Mouse (Mus musculus): ENCODE measurements around the gene Pcgf2. TPM values are rescaled to one million over a fixed set of nuclear protein-coding genes. Genes with fewer than 3 reads are reported as not detected.
A peak's percentile ranks its signal among the peaks of the same experiment; 100 is the strongest.
"Not testable (repeated sequence)": the region's sequence is repeated elsewhere in the genome, so short reads cannot be mapped to it uniquely, and the experiment has no call there.

Pcgf2 gene
- polyA plus RNA-seq, 2 experiments from 2014 or later = 3.1 to 4.7 TPM

- ATAC-seq = no peak
Observed at GRCm38 (mm10) chr11:97716021-97716420, 15.7 kb upstream of the Pcgf2 start.

DNA sequence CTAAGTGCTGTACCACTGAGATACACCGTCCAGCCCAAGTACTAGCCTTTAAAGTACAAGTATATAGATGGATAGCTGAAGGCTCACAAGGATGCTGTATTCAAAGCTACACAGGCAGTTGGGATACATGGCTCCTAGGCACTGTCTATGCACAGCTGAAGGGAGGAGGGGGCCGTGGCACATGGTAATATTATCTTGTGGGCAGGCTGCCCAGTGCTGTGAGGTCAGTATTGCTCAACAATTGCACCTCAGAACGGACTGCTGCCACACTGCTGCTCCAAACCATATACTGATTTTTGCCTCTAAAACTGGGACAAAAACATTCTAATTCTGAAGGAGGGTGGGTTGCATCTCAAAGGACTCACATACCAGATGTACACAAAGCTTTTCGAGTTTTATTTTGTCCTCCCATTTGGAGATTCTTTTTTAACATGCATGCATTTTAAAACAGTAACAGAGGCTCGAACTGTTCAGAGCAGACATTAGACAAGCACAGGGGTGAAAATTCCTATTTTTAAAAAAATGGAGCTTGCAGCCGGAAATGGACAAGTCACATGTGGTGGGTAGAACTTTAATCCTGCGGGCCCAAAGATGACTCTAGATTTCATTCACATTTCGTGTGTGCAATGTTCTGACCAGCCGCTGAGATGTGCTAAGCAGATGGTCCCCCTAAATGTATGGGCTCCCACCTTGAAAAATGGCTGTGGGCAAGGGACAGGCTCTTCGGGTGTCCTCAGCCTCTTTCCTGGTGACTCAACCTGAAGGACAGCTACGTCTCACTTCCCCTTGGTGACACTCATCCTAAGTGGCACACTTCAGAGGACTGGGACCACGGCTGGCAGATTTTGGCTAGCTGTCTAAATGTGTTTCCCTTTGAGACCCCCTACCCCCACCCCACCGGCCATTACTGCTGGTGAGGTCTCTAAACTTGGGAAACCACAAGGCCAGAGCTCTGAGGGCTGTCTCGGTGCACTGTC is 14.8 kb upstream of the Pcgf2 start:
- no peak for ATAC-seq

DNA sequence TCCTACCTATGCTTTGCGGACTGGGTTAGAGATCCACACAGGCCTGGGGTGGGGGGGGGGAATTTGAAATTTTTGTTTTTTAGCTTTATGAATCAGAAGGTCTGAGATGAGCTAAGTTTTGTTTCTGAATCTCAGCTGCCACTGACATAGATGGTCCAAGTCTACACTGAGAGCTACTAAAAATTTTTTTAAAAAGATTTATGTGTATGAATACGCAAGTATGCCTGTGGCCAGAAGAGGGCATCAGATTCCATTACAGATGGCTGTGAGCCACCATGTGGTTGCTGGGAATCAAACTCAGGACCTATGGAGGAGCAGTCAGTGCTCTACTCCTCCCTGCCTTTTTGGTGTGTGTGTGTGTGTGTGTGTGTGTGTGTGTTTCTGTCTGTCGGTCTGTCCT is 14.1 kb upstream of the Pcgf2 start:
- ATAC-seq = no peak

GRCm38 (mm10) chr11:97713896-97714295 is 13.6 kb upstream of the Pcgf2 start:
- no peak for ATAC-seq

- ATAC-seq = no peak
Observed at GRCm38 (mm10) chr11:97712286-97712685, 12.0 kb upstream of the Pcgf2 start.

DNA sequence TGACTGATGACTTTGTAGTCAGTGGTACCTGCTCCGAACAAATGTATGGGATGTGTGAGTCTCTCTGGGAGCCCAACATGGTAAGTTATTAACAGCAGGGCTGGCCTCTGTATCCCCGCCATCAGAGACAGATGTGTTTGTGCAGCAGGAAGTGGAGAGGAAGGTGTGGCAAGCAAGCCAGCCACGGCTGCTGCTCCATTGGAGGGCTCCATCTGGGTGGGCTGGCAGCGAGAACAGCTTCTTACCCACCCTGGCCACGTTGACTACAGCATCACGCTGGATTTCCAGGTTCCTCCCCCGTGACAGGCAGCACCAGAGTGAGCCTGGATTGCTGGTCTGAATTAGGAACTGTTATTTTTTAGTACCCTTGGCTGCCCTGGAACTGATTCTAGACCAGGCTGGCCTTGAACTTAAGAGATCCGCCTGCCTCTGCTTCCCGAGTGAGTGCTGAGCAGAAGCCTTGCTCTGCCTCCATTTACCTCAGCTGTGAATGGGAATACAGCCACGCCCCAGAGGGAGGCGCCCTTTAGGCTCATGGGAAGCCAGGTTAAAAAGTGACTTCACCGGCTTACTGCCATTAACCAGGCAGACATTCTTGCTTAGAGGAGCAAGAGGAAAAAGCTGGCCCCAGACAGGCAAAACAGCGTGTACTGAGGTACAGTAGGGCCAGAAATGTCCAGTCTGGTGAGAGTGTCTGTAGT is 11.1 kb upstream of the Pcgf2 start:
- no peak for ATAC-seq

DNA sequence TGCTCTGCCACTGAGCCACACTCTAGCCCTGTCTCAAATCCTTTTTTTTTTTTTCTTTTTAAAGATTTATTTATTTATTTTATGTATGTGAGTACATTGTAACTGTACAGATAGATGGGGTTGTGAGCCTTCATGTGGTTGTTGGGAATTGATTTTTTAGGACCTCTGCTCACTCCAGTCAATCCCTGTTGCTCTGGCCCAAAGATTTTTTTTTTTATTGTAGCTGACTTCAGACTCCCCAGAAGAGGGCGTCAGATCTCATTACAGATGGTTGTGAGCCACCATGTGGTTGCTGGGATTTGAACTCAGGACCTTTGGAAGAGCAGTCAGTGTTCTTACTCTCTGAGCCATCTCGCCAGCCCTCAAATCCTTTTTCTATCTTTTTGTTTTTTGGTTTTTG is 9.8 kb upstream of the Pcgf2 start:
- not testable (repeated sequence) for ATAC-seq

- ATAC-seq = peak; percentile 88
Observed at GRCm38 (mm10) chr11:97703039-97703826, 2.9 kb upstream of the Pcgf2 start, which contains the start of gene Psmb3. Gene Psmb3, plus strand, starts transcription at chr11:97703399.

GRCm38 (mm10) chr11:97702393-97702745 is 2.1 kb upstream of the Pcgf2 start:
- peak; percentile 33 for ATAC-seq

DNA sequence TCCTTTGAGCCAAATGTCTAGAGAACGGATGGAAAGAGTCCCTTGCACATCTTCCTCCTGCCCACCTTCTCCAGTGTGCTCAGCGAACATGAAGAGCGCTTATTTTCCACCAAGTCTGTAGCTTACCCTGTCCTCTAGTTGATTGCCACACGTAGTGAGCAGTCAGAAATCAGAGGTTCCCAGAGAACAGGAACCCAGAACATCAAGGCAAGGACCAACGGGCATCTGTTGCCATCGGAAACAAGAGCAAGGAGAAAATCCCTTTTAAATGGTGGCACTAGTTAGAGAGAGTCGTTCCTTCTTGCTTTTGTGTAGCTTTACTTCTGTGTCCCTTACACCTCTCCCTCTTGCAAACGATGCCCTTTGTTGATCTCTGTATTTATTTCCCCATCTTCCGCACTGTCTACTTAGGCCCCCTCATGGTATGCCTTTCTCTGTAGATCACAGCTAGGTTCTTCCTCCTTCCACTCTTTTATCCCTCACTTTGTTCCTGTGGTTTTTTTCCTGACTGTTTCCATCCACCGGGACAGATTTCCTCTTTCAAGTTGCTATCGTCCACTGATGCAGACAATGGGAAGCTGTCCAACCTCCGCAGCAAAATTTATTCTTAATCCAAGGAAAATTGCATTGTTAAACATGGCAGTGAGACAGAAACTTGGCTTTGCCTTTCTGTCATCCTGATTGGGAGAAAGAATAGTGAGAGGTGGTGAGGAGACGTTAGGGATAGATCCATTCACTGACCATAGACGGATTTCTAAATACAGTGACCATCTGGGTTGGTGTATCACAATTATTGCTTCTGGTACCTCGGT is 1.5 kb upstream of the Pcgf2 start:
- no peak for ATAC-seq

DNA sequence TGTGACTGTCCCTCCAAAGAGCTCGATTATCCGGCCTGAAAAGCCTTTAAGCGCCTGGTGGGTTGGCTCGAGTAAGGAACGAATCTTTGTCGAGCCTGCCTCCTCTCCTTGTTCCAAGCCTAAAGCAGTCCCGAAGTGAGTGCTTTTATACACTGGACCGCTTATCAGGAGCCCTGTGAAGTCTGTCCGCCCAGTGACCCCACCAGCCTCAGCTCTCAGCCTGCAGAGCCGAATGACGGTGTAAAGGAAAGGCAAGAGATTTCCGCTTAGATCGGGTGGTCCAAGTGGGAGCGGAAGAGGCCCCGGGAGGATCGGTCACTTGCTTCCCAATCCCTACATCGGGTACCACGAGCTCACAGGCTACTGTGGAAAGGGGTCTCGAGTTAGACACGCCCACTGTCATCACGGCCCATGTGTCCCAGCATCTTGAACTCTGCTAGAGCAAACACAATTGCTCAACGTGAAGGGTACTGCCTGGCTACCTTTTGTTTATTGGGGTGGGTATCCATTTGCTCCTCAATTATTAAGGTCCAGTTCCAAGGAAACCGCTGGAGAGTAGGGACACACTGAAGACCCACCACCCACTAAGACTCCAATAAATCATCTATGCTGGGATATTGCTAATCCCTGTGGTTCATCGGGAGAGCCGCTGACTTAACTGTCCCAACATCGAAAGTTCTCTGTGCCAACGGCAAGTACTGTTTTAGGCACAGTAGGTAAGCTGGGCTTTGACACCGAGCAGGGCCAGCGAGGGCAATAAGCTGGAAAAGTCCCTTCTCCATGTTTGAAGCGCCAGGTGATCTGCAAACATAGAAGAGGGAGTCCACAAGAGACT is 666 bp upstream of the Pcgf2 start:
- ATAC-seq = no peak

- ATAC-seq = no peak
Observed at GRCm38 (mm10) chr11:97699626-97700002, 683 bp downstream of the Pcgf2 start.

DNA sequence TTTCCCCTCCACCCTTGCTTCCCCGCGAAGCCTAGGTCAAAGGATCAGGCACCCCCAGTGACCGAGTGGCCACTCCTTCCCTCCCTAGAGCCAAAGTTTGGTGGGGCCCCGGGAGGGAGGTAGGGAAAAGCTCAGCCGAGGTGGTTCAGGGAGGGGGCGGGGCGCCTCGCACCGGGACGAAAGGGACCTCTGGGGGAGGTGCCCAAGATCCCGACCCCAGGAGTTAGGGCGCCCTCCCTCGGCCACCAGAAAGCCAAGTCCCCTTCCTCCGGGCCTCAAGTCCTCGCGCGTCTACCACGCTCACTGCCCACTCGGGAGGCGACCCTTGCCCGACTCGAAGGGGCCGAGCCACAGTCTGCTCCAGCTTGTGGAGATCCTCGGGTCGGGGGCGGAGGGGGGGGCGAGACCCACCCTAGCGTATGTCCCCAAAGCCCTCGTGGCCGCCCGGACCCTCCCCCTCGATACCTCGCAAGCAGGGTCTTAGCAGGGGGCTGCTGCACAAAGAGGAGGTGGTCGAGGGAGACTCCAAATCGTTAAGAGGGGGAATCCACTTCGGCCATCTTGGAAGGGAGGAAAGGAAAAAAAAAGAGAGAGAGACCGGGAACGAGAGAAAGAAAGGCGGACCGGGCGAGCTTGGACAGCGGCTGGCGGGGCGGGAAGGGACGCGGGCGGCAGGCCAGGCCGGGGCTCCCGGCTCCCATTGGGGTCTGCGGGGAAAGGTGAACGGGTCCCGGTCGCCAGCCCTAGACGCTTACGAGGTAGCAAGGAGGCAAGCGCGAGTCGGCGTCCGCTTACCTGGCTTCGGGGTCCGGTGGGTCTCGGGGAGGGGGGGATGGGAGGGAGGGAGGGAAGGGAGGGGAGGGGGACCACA is 1.3 kb downstream of the Pcgf2 start:
- ATAC-seq = no peak

- ATAC-seq = no peak
Observed at GRCm38 (mm10) chr11:97697891-97698529, 2.3 kb downstream of the Pcgf2 start.

DNA sequence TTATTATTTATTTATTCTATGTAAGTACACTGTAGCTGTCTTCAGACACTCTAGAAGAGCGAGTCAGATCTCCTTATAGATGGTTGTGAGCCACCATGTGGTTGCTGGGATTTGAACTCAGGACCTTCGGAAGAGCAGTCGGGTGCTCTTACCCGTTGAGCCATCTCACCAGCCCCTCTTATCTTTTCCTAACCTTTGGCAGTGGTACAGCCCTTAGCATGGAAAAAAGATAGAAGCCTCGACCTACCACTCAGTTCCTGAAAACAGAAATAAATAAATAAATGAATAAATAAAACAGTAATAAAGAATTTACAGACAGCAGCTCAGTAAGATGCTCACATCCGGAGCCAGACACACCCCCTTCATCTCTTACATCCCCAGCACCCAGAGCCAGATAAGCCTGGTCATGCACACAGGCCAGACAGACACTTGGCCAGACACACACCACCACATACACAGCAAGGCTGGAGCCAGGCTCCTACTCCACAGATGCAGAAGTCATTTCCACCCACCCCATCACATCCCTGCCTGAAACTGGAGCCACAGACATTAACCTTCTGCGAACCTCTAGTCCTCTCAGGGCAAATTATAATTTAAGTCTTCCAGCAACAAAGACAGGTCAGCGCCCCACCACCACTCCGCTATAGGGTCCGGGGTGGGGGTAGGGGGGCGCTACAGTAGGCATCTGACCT is 3.0 kb downstream of the Pcgf2 start:
- no peak for ATAC-seq

DNA sequence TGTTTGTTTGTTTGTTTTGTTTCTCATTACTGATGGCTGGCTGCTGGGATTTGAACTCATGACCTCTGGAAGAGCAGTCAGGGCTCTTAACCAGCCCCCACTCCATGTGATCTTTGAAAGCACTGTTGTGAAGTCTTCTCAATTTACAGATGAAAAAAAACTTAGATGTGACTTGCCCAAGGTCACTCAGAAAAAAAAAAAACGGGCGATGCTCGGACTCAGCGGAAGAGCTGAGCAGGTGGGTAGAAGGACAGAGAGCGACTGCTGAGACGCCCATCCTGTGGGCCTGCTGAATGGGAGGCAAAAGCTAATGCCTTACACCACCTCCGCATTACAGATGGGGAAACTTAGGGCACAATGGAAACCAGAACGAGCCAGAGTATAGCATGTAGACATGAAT is 3.6 kb downstream of the Pcgf2 start:
- no peak for ATAC-seq

- ATAC-seq = no peak
Observed at GRCm38 (mm10) chr11:97695712-97696401, 4.4 kb downstream of the Pcgf2 start.

All from activated CD4-positive, CD25-positive, alpha-beta regulatory T cell, adult 4 months (primary cell).